ENCODE assay signal across 8 mouse cellular contexts in the genomic region with DNA sequence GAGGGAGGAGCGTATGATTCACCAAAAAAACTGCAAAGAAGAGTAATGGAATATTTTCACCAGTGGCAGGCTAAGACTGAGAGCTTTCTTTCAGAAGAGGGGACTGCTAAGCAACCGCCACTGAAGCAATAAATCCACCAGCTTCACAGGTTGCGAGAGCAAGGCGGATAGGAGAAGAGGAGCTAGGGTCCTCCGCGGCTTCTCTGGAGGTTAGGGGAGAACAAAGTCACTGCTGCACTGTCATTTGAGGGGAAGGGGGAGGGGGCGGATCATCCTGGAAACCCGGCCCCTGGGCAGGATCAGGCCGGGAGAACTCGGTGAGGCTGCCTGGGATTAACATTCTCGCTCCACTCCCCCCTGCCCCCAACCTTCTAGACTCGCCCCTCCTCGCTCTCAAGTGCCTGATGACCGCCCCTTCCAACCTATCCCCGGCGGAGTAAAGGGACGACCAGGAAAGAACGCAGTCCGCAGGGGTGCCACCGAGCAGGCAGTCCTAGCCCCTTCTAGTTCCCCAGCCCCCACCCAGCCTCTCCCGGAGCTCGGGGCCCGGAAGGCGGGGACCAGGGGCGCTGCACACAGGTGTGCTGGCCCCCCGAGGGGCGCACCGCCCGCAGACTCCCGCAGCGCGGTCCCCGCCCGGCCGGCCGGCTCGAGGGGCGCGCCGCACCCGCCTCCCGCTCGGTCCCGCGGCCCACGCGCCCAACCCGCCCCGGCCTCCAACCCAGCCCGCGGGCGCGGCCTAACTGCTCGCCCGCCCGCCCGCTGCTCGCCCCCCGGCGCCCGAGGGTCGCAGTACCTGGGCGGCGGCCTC. TPM values are rescaled to one million over a fixed set of nuclear protein-coding genes. Genes with fewer than 3 reads are reported as not detected.
DNase-seq lines count a peak whose midpoint lies in the region; ATAC-seq and TF ChIP-seq lines count a peak whose summit lies in the region.

No protein-coding gene starts in this region.

- H3K27me3 ChIP-seq in erythroblast, embryonic 14.5 days (ENCODE audit: control insufficient read depth), result no peaks in the 10 kb centered on the region
- H3K27me3 ChIP-seq in heart, embryonic 13.5 days (replicated peaks), result no peaks in the 10 kb centered on the region; the same call in 1 of the 2 replicates
- no peaks in the 10 kb centered on the region for H3K27me3 ChIP-seq in liver, embryonic 14.5 days (ENCODE audit: control insufficient read depth, insufficient read depth, low read length)
- no peaks in the 10 kb centered on the region for H3K27me3 ChIP-seq in neural tube, embryonic 11.5 days (ENCODE audit: control insufficient read depth, insufficient read depth, low read length)

- H3K27ac ChIP-seq in heart, embryonic 13.5 days (replicated peaks), result peak overlapping the region; percentile 99
- peak overlapping the region; percentile 51 for H3K27ac ChIP-seq in liver, embryonic 14.5 days
- H3K27ac ChIP-seq in neural tube, embryonic 11.5 days (ENCODE audit: low read depth, low read length), result peak overlapping the region; percentile 94

- no peaks in the 10 kb centered on the region for H3K36me3 ChIP-seq in erythroblast, embryonic 14.5 days (ENCODE audit: control insufficient read depth)
- H3K36me3 ChIP-seq in heart, embryonic 13.5 days, result no peaks in the 10 kb centered on the region
- no peaks in the 10 kb centered on the region for H3K36me3 ChIP-seq in liver, embryonic 14.5 days (replicated peaks; ENCODE audit: control insufficient read depth, insufficient read depth, low read depth)
- no peaks in the 10 kb centered on the region for H3K36me3 ChIP-seq in neural tube, embryonic 11.5 days (ENCODE audit: control insufficient read depth, insufficient read depth, low read length)

- WGBS in heart, embryonic 13.5 days, result 2% methylated on average over 50 of the region's 64 CpGs
- under 1% methylated on average over 46 of the region's 64 CpGs for WGBS in liver, embryonic 14.5 days (ENCODE audit: insufficient replicate concordance)
- WGBS in neural tube, embryonic 11.5 days, result 1% methylated on average over 41 of the region's 64 CpGs

- no peaks in the 10 kb centered on the region for H3K9me3 ChIP-seq in erythroblast, embryonic 14.5 days (ENCODE audit: control insufficient read depth, low read length)
- no peaks in the 10 kb centered on the region for H3K9me3 ChIP-seq in heart, embryonic 13.5 days
- H3K9me3 ChIP-seq in liver, embryonic 14.5 days (ENCODE audit: control insufficient read depth, low read length), result no peaks in the 10 kb centered on the region
- no peaks in the 10 kb centered on the region for H3K9me3 ChIP-seq in neural tube, embryonic 11.5 days (ENCODE audit: control insufficient read depth, low read length)

- no peak for TF ChIP-seq CTCF in brain, embryonic 14.5 days (IDR thresholded peaks at IDR 0.05; ENCODE audit: borderline replicate concordance, extremely low read depth, insufficient read depth, insufficient read length)
- TF ChIP-seq CTCF in liver, embryonic 14.5 days (IDR thresholded peaks at IDR 0.05; ENCODE audit: low read depth), result no peak

- peak; percentile 8 to 14 for DNase-seq in CD8-positive naive resting alpha-beta T cell, adult 2 months (ENCODE audit: low read depth in 2 of 2, low spot score in 2 of 2)
- peak; percentile 92 for DNase-seq in brain, embryonic 14.5 days (ENCODE audit: low read depth)
- DNase-seq in kidney, postnatal 10 days, result peak; percentile 81
- peak in 1 of 3 experiments; percentile 18 for DNase-seq in liver, embryonic 14.5 days (ENCODE audit: low read depth in 3 of 3, low spot score in 3 of 3)
- peak; percentile 81 for DNase-seq in neural tube, embryonic 11.5 days (ENCODE audit: low spot score)
- DNase-seq in thymus, adult 18-20 months, result peak; percentile 50 to 63

- H3K4me2 ChIP-seq in heart, embryonic 13.5 days, result peak overlapping the region; percentile 83
- peak overlapping the region; percentile 96 for H3K4me2 ChIP-seq in liver, embryonic 14.5 days (ENCODE audit: low read depth)
- H3K4me2 ChIP-seq in neural tube, embryonic 11.5 days (ENCODE audit: low read depth), result peak overlapping the region; percentile 72

- TF ChIP-seq EP300 in liver, embryonic 14.5 days (IDR thresholded peaks at IDR 0.05; ENCODE audit: low read depth), result no peak

- peak; percentile 72 for ATAC-seq in heart, embryonic 13.5 days (ENCODE audit: extremely low read depth, insufficient number of reproducible peaks, low FRiP score, low TSS enrichment)
- ATAC-seq in liver, embryonic 14.5 days (ENCODE audit: insufficient read depth), result peak; percentile 74
- ATAC-seq in neural tube, embryonic 11.5 days (ENCODE audit: insufficient read depth, low FRiP score, low TSS enrichment), result peak; percentile 83

- H3K4me1 ChIP-seq in erythroblast, embryonic 14.5 days (ENCODE audit: control insufficient read depth), result peaks cover 31% of the 10 kb centered on the region
- peaks cover 33% of the 10 kb centered on the region for H3K4me1 ChIP-seq in heart, embryonic 13.5 days
- H3K4me1 ChIP-seq in liver, embryonic 14.5 days (replicated peaks; ENCODE audit: control insufficient read depth in 2 of 2, insufficient read depth in 2 of 2, low read length in 1 of 2), result peaks cover 3 to 10% of the 10 kb centered on the region in 2 experiments
- H3K4me1 ChIP-seq in neural tube, embryonic 11.5 days (ENCODE audit: control insufficient read depth, insufficient read depth, low read length), result peaks cover 8% of the 10 kb centered on the region

- peak overlapping the region; percentile 100 for H3K9ac ChIP-seq in heart, embryonic 13.5 days
- H3K9ac ChIP-seq in liver, embryonic 14.5 days (replicated peaks), result peak overlapping the region; percentile 95
- peak overlapping the region; percentile 98 for H3K9ac ChIP-seq in neural tube, embryonic 11.5 days (ENCODE audit: low read length)

- H3K4me3 ChIP-seq in erythroblast, embryonic 14.5 days (replicated peaks), result peak overlapping the region; percentile 86
- H3K4me3 ChIP-seq in heart, embryonic 13.5 days, result peak overlapping the region; percentile 100
- H3K4me3 ChIP-seq in liver, embryonic 14.5 days (ENCODE audit: insufficient read depth in 1 of 2, low read depth in 2 of 2, low read length in 2 of 2), result peak overlapping the region; percentile 78 to 99
- peak overlapping the region; percentile 89 for H3K4me3 ChIP-seq in neural tube, embryonic 11.5 days (ENCODE audit: low read depth, low read length)

- TF ChIP-seq POLR2A in brain, embryonic 14.5 days (IDR thresholded peaks at IDR 0.05; ENCODE audit: borderline replicate concordance, extremely low read depth, insufficient read depth, insufficient read length, poor library complexity, severe bottlenecking), result no peak

RNA-seq across cellular contexts. Expression of gene Npepps, which starts 0.8 kb away (rescaled TPM):
- polyA plus RNA-seq in brain, embryonic 14.5 days (2012; rRNA removed), result 96.2 and 124 TPM in 2 replicates
- 1.5 and 2.9 TPM in 2 replicates for polyA plus RNA-seq in erythroblast, embryonic 14.5 days (2012)
- polyA plus RNA-seq in heart, embryonic 13.5 days (2015; fragmentation: Nextera tagmentation; extraction: Ambion mirVana), result 83.5 and 85.4 TPM in 2 replicates
- 4.3 and 8.5 TPM in 2 replicates for polyA plus RNA-seq in liver, embryonic 14.5 days (2012; rRNA removed)
- 14.4 and 15.1 TPM in 2 replicates for polyA plus RNA-seq in liver, embryonic 14.5 days (2014; fragmentation: Nextera tagmentation; extraction: Ambion mirVana)
- polyA plus RNA-seq in neural tube, embryonic 11.5 days (2014; fragmentation: Nextera tagmentation; extraction: Ambion mirVana), result 98.6 and 102 TPM in 2 replicates

RNA-seq across cellular contexts. Expression of gene Mrpl45, which starts 35.9 kb away (rescaled TPM):
- polyA plus RNA-seq in brain, embryonic 14.5 days (2012; rRNA removed), result 25.4 and 26.1 TPM in 2 replicates
- polyA plus RNA-seq in erythroblast, embryonic 14.5 days (2012), result 0.43 and 0.55 TPM in 2 replicates
- 51.7 and 56.7 TPM in 2 replicates for polyA plus RNA-seq in heart, embryonic 13.5 days (2015; fragmentation: Nextera tagmentation; extraction: Ambion mirVana)
- 7.7 and 13.1 TPM in 2 replicates for polyA plus RNA-seq in liver, embryonic 14.5 days (2012; rRNA removed)
- polyA plus RNA-seq in liver, embryonic 14.5 days (2014; fragmentation: Nextera tagmentation; extraction: Ambion mirVana), result 22.8 and 26.4 TPM in 2 replicates
- 49.0 and 52.9 TPM in 2 replicates for polyA plus RNA-seq in neural tube, embryonic 11.5 days (2014; fragmentation: Nextera tagmentation; extraction: Ambion mirVana)
